Mouse (Mus musculus): ENCODE measurements around the gene 1500015O10Rik. TPM values are rescaled to one million over a fixed set of nuclear protein-coding genes. Genes with fewer than 3 reads are reported as not detected.

1500015O10Rik gene
- 1 to 10 TPM; 4.9 to 5.4 TPM for total RNA-seq (2021)

DNA sequence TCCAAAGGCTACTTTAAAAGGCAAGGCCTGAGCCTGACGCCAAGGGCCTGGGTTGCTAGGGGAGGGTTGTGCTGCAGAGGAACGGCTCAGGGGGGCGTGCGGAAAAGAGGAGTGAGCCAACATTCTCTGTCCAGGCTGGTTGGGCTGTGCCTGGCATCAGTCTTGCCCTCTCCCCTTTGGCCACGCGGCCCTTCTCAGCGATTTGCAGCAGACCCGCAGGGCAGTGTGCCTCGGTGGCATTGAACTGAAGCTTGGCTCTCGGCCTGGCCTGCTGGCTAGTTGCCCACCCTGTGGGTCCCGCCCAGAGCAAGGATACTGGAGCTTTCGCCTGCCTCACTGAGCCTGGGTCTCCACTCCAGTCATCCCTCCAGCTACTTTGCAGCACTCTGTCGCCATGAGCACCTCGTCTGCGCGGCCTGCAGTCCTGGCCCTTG, at the start of gene 1500015O10Rik:
TSS of gene 1500015O10Rik (plus strand) at position 112 of the 434 bp plus-strand sequence.
- DNase-seq, result peak; percentile 80

GRCm38 (mm10) chr1:43689983-43690382, 40.4 kb upstream of the 1500015O10Rik start:
- no peak for DNase-seq

DNA sequence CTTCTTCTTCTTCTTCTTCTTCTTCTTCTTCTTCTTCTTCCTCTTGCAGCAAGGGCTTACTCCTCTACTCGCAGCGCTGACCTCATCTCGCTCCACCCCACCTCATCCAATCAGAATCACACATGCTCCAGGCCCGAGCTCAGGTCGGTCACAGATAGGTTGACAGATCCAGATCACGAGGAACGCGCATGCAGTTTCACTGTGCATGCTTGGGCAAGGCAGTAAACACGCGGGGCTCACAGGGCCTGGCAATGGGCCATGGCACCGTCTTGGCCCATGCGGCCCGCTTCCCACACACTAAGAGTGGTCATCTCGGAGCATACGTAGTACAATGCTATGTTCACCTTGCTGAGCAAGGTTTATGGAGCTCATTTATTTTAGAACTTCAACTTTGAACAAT, 39.9 kb upstream of the 1500015O10Rik start:
- no peak for DNase-seq

DNA sequence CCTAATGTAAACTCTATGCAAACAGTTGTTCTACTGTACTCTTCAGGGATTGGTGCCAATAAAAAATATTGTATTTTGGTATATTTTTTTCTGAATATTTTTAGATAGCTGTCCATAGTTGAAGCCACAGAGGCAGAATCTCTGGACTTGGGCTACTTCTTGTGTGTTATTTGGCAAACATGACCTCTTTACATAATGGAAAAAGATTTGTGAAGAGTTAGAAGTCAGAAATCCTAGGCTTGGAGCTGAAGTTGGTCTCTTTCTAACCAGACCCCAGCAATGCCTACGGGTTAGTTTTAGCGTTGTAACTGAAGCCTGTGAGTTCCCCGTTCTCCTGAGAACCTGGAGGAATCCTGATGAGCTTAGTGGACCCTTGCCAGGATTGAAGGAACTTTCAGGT, 36.3 kb upstream of the 1500015O10Rik start:
- no peak for DNase-seq

GRCm38 (mm10) chr1:43694851-43695545, 35.4 kb upstream of the 1500015O10Rik start:
- peak; percentile 95 for DNase-seq

- DNase-seq, result peak; percentile 65
Measured at GRCm38 (mm10) chr1:43698577-43699000, 31.8 kb upstream of the 1500015O10Rik start.

- DNase-seq, result peak; percentile 39
Measured at GRCm38 (mm10) chr1:43714841-43715240, 15.6 kb upstream of the 1500015O10Rik start.

- DNase-seq, result no peak
Measured at GRCm38 (mm10) chr1:43717967-43718366, 12.4 kb upstream of the 1500015O10Rik start.

GRCm38 (mm10) chr1:43718793-43719192, 11.6 kb upstream of the 1500015O10Rik start:
- no peak for DNase-seq

DNA sequence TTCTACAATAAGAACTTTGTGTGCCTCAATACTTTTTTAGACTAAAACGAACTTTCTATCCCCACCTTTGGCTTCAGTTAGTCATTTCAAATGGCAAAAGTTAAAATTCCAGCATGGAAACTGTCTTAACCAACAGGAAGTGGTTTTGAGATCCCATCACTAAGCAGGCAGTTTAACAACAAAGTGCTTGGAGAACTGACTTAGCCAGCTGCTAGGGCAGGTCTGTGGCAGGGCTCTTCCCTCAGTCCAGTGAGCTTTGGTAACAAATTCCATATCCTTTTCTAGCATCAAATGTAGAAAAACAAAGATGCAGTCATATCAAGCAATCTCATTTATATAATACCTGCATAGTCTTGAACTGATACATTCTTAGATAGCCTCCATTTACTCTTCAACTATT, 7.9 kb upstream of the 1500015O10Rik start:
- no peak for DNase-seq

- DNase-seq, result no peak
Measured at GRCm38 (mm10) chr1:43732100-43732499, 1.7 kb downstream of the 1500015O10Rik start.

DNA sequence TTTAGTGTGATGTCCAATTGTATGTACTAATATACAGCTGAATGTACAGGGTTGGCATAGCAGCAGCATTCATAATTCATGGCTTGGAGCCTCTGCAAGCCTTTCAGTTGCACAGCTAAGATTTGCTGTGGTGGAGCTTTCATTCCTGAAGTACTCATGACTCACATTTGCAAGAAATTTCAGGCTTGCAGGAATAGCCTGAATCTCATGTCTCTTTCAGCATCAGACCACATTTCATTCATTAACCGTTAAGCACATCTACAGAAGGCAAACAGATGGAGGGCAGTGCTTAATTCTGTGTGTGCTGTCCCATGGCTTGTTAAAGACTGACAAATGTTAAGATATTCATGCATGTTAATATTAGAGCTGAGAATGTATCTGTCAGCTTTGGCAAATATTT, 2.3 kb downstream of the 1500015O10Rik start:
- no peak for DNase-seq

DNA sequence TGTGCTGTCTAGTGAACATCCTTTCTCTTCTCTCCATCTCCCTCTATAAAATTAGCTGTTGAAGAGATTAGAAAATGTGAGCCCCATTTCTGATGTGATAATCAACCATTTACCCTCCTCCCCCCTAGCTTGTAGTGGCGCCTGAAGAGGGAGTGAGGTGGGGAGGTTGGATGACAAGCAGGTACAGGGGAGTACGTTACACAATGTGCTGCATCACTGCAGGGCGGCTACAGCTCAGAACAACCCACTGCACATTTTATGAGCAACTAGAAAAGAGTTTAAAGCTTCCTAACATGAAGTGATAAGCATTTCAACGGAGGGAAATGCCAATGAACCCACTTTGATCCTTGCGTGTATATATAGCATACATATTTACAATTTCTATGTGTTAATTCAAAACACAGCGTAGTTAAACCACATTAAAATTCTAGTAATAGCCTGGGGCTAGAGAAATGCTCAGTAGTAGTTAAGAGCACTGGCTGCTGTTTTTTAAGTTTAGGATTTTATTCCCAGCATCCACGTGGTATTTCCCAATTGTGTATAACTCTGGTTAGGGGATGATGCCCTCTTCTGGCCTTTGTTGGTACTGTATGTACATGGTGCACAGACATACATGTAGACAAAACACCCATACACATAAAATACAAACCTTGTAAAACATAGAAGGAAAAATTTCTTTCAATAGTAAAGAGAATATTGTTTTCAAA, 7.6 kb downstream of the 1500015O10Rik start:
- peak; percentile 78 for DNase-seq

- DNase-seq, result no peak
Measured at GRCm38 (mm10) chr1:43738519-43738894, 8.1 kb downstream of the 1500015O10Rik start.

DNA sequence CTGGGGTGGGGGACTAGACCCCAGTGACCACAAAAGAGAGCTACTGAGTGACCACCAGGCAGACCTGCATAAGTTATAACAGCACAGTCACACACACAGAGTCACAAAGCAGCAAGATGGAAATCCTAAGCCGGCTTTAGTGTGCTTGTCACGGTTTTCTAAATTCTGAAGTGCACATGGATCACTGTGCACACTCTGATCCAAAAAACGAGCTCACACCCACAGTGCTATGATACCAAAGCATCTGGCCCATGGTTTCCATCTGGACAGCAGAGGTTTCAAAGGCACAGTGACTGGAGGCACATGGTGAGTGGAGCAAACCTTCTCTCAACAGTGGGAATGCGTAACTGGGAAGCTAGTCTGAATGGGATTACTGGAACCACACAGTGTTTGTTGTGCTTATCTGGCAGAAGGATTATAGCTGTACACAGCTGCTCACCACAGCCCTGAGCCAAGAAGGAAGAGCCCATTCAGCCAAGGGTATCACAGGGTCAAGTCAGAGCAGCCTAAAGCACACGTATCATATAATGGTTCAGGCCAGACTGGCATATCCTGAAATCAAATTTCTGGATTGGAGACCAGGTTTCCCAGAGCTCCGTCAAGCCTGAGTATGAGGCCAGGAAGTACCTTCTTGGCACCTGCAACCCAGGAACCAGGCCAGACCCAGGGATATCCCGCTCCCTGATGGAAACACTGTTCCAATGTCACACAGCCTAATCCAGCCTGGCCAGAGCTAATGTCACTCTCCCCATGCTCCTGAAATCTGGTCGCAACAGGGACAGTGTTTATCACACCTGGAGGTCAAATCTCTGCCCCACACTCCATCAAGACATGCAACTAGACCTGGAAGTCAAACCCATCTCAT, 24.3 kb downstream of the 1500015O10Rik start:
- DNase-seq, result no peak

DNA sequence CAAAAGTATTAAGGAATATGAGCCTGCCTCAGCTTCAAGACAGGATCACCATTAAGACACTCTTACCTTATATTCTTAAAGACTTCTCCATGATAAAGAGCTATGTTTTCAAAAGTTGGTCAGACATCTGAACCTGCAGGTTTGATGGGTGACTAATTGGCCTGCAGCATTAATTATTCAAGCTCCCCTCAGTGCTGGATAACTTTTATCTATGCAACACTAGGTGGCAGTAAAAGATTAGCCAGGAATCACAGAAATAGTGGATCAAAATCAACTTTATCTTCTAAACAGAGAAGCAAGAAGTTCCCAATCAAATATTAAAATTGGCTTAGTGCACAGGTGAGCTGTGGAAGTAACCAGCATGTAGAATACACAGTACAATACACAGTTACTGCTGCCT, 29.7 kb downstream of the 1500015O10Rik start:
- DNase-seq, result no peak

GRCm38 (mm10) chr1:43764481-43764880, 34.1 kb downstream of the 1500015O10Rik start:
- DNase-seq, result no peak

DNA sequence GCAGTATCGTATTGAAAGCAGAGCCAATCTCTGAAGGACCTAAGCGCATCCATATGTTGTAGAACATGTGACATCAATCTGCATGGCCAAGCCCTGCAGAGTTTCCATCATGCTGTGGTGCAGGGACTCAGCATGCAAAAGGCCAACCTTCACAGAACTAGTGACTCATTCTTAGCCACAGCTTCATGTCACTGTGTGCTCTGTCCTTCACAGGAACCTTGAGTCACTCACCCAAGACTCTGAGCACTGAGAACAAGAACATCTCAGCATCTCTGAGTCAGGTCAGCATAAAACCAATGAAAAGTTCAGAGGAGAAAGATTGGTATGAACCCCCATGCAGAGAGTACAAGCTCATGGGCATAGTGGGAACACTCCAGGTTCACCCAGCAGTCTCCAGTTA, 35.9 kb downstream of the 1500015O10Rik start:
- no peak for DNase-seq

DNA sequence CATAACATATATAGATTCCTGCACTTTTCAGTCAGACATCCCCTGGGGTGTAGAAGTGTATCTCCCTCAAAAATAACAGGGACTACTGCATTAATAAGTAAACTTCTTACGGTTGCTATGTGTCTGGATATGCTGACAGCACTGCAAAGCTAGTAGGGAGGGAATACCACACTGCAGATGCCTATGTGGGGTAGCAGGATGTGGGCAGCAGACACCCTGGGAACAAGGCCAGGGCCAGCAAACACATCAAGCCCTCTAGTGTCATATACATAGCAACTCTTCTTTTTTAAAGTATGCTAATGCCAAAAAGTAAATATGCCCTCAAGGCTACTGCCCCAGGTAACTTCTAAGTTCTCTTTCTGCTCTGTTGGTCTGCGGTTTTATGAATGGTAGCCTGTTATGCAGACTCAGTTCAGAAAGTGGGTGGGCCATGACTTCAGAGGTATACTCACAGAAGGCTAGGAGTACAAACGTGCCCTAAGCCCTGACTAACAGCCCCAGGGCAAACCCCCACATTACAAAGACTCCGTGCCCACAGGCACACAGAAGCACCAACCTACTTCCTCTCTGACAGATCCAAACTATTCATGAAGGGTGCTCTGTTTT, 38.1 kb downstream of the 1500015O10Rik start:
- DNase-seq, result no peak

GRCm38 (mm10) chr1:43769348-43769747, 38.9 kb downstream of the 1500015O10Rik start:
- no peak for DNase-seq

- no peak for DNase-seq
Measured at GRCm38 (mm10) chr1:43770032-43770431, 39.6 kb downstream of the 1500015O10Rik start.

DNA sequence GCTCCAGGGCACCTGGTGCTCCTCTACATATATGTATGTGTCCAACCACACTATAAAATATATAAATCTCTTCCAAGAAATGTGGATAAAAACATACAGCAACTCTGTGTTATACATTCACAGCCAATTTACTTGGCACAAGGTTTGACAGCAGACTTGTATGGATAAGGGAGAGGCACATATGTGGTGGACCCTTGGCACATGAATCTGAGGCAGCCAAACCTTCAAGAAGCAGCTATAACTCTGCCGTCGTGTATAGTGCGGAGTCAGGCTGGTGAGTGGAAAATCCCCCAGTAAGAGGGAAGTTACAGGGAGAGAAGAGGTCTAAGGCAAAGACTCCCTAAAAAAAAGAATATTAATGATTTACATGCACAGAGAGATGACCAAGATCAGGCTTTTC, 42.3 kb downstream of the 1500015O10Rik start:
- DNase-seq, result no peak

DNA sequence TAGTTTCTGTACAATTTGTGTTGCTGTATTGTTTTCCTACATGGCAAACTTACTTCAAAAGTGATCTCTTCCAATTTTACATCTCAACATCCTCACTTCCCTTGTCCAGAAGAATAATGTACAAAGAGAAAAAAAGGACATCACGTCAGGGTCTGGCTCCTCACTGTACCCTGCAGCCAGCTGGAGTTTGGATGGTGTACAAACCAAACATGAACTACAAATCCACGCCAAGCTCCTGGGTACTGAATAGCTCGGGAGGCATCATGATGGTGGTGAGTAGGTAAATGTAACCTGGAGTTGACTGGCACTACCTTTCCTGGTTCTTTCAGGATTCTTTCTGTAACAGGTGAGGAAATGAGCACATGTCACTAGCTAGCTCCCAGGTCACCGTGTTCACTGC, 43.7 kb downstream of the 1500015O10Rik start:
- no peak for DNase-seq
